Mouse (Mus musculus) T-helper 2 cell (primary cell): ENCODE results near the gene Zkscan7.

Source experiments
- in situ Hi-C: fragments of 300-600 bp; cut with MboI, MseI; formaldehyde crosslinking; loops from one replicate; pipeline ENCODE4 v1.15.1; 2025; ENCODE audit warnings: high pct_unique_total_duplicates

Gene Zkscan7

DNA sequence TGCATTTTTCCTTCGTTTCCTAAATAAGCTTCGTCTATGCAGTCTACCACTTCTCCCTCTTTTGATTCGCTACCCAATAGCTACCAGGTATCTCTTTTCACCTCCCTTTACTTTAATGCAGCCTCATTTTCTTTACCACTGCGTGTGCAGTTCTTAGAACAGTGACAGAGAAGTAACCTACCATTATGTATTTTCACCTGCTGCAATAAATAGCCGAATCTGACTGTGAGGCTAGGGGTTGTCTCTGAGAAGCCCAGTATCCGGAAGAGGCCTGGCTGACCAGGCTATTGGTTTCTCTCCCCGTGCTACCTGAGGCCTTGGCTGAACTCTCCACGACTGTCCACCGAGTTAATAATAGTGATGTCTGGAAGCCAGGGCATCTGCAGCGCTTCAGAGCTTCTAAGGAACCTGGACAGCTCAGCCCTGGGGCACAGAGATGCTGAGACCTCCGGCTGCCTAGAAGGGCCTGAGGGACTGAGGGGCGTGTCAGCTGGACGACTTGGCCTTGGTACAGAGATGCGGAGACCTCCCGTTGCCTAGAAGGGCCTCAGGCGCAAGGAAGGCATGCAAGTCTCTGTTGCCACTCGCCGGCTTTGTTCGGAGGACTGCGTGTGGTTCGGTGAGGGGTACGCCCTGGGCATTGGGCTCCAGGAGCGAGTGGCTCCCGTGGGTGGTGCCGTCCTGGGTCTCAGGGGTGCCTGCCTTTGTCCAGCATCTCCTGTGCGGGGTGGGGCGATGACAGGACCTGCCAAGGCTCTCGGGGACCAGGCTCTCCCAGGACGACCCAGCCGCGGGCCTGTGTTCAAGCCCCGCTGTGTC, 17.4 kb downstream of the Zkscan7 start:
- in situ Hi-C loops = no loop called here

DNA sequence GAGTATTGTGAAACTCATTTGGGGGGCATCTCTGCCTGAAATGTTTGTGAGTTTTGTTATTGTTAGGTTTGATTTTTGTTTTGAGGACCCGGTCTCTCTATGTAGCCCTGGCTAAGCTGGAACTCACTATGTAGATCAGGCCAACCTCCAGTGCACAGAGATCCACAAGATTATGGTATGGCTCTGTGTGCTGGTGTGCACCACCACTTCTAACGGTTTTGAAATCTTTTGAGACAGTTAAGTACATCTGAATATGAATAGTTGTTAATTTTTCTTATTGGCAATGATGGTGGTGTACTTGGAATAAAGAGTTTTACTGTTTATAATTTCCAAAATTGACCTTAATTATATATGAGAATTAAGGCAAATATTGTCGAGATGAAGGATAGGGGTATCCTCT, 37.0 kb downstream of the Zkscan7 start:
- in situ Hi-C loops = no loop called here

DNA sequence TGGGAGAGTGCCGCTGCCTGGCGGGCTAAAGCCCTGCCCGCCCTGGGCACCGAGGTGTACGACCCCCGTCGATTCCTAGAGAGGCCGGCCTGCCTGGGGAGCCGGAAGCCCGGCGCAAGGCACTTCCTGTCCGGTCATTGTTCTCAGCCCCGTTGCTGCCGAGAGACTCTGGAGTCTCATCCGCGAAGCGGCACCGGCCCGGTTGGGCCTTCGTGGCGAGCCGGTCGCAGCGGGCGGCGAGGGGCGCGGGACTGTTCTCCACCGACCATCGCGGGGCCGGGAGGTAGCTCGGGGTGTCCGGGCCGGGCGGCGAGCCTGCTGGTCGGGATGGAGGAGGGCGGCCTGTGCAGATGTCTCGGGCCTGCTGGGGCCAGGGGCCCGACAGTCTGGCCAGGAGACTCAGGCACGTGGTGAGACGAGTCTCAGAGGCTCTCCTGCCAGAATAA, 37.5 kb downstream of the Zkscan7 start, which contains the start of gene Zfp105:
TSS of gene Zfp105 (plus strand) at position 137 of the 446 bp plus-strand sequence.
- in situ Hi-C loops = no loop called here

DNA sequence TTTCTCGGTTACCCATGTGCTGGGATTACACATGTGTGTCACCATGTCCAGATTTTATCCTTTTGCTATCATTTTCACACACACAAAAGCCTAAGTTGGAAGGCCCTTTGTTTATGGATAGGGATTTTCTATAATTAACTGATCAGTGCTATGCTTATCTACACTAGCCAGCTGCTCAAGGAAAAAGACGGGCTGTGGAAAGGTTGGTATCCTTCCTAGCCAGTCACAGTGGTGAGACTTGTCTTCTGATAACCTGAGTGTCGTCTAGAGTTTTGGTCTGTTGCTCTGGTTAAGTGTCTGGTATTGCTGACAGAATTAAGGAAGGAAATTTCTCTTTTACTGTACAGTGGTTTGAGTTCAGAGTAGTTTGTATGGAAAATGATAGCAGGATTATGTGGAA, 43.4 kb downstream of the Zkscan7 start:
- in situ Hi-C loops = no loop called here
